Mouse (Mus musculus) liver, embryonic 14.5 days (tissue): Measurements from ENCODE around the gene Ccdc84. TPM values are rescaled to one million over a fixed set of nuclear protein-coding genes. Genes with fewer than 3 reads are reported as not detected.
A peak's percentile ranks its signal among the peaks of the same experiment; 100 is the strongest.

ENCODE experiments used
- ATAC-seq: fragments of 200-750 bp; cut with Nextera tagmentation; 2 replicates; pipeline ENCODE4 v1.8.0; 2017; ENCODE audit warnings: moderate number of reproducible peaks, mild to moderate bottlenecking, moderate library complexity; ENCODE audit not compliant: insufficient read depth
- DNase-seq, 3 experiments: peaks; one replicate each; pipeline ENCODE4 v3.0.0-alpha.2; 2012 to 2013; ENCODE audit warnings: low read depth in 3 of 3, low spot score in 3 of 3
- H3K27ac ChIP-seq: fragments of 300-500 bp; sonication (generic); 2 replicates; pipeline ENCODE4 v1.5.1; 2014; ENCODE audit warnings: moderate library complexity, mild to moderate bottlenecking, control low read depth, inconsistent platforms
- H3K27me3 ChIP-seq: fragments of 300-500 bp; sonication (generic); 2 replicates; pipeline ENCODE4 v1.6.1; 2014; ENCODE audit warnings: mild to moderate bottlenecking, low read length, moderate library complexity; ENCODE audit not compliant: control insufficient read depth, insufficient read depth
- H3K36me3 ChIP-seq: fragments of 300-500 bp; sonication (generic); replicated peaks from 2 replicates; pipeline ENCODE4 v1.6.1; 2014; ENCODE audit warnings: low read depth; ENCODE audit not compliant: control insufficient read depth, insufficient read depth
- H3K4me1 ChIP-seq, 2 experiments: fragments of 200-500 bp in 1 of 2; fragments of 300-500 bp in 1 of 2; sonication (generic) in 1 of 2; replicated peaks; 2 replicates each; pipeline ENCODE4 v1.6.1; 2012 to 2014; ENCODE audit warnings: antibody characterized with exemption in 1 of 2, inconsistent platforms in 1 of 2, low read length in 1 of 2; ENCODE audit not compliant: control insufficient read depth in 2 of 2, insufficient read depth in 2 of 2
- H3K4me2 ChIP-seq: fragments of 300-500 bp; sonication (generic); 2 replicates; pipeline ENCODE4 v1.6.1; 2014; ENCODE audit warnings: low read depth, mild to moderate bottlenecking, control low read depth, moderate library complexity
- H3K4me3 ChIP-seq, 2 experiments: fragments of 200-500 bp in 1 of 2; fragments of 300-500 bp in 1 of 2; sonication (generic) in 1 of 2; 2 replicates each; pipeline ENCODE4 v1.5.1; 2012 to 2014; ENCODE audit warnings: low read depth in 2 of 2, low read length in 2 of 2, mild to moderate bottlenecking in 2 of 2, control low read depth in 1 of 2, inconsistent platforms in 1 of 2, moderate library complexity in 1 of 2; ENCODE audit not compliant: insufficient read depth in 1 of 2
- H3K9ac ChIP-seq: fragments of 300-500 bp; sonication (generic); replicated peaks from 2 replicates; pipeline ENCODE4 v1.6.1; 2014; ENCODE audit warnings: mild to moderate bottlenecking, control low read depth, moderate library complexity
- H3K9me3 ChIP-seq: fragments of 300-500 bp; sonication (generic); 2 replicates; pipeline ENCODE4 v1.6.1; 2016; ENCODE audit warnings: low read length, mixed read lengths; ENCODE audit not compliant: control insufficient read depth
- CTCF ChIP-seq: IDR thresholded peaks from 2 replicates; pipeline ENCODE4 v1.5.1; 2016; ENCODE audit warnings: antibody characterized with exemption, low read depth, control low read depth
- EP300 ChIP-seq: IDR thresholded peaks from 2 replicates; pipeline ENCODE4 v1.6.1; 2016; ENCODE audit warnings: antibody characterized with exemption, low read depth
- WGBS: fragments of 180-500 bp; shearing (Covaris S2); extraction: QIAGEN DNeasy Blood & Tissue Kit; methylation state at CpG from one replicate; pipeline ENCODE4 v1.1.7; 2014; ENCODE audit not compliant: insufficient replicate concordance; 5-methylcytosine and 5-hydroxymethylcytosine counted together
- microRNA-seq: library from miRNA; unstranded; fragments of <30 nt; microRNA quantifications from one replicate; pipeline ENCODE4, GENCODE M21; 2016
- polyA plus RNA-seq, 2 experiments: library from polyadenylated mRNA; depleted of rRNA in 1 of 2; stranded (reverse) in 1 of 2; unstranded in 1 of 2; fragments of >200 nt; fragmentation: Nextera tagmentation in 1 of 2; extraction: Ambion mirVana in 1 of 2; gene quantifications; 2 replicates each; pipeline versions ENCODE4 v1.2.1 to v1.2.3; 2012 to 2014

Gene Ccdc84
- polyA plus RNA-seq, 2 experiments = 10.0 to 16.3 TPM

- Histone ChIP-seq H3K4me2 (peak within 1 kb of the TSS; percentile 86), H3K4me1 (peaks cover 6 to 7% of the 10 kb centered on the region in 2 experiments; a peak in 3 of 4 replicates), H3K27ac (peak within 1 kb of the TSS; percentile 77), H3K36me3 (peaks cover 26% of the 10 kb centered on the region), H3K4me3 (peak within 1 kb of the TSS; percentile 91 to 93), H3K27me3 (no peaks in the 10 kb centered on the region), H3K9me3 (no peaks in the 10 kb centered on the region), H3K9ac (peak within 1 kb of the TSS; percentile 82)
- ATAC-seq (peak; percentile 88), DNase-seq (peak; percentile 94 to 96 (median 95))
- peak; percentile 31; the same call in 1 of the 2 replicates for TF ChIP-seq CTCF
- 0 out of 2 replicates have a peak, but pooled peaks have one; percentile 15 for TF ChIP-seq EP300
- under 1% methylated on average over 44 of the region's 44 CpGs for WGBS
Observed at GRCm38 (mm10) chr9:44361190-44361917, 57.0 kb downstream of the Ccdc84 start, which contains the start of gene Vps11. Vps11 (minus strand) TSS chr9:44361670.

Small RNA genes lying within 50 kb of the gene (microRNA-seq; reads per million reads assigned to microRNA genes)
- not detected for gene Mir7085

Other genes with a start within 250 kb of the Ccdc84 start
- gene Cbl, start 184.5 kb downstream of the Ccdc84 start, polyA plus RNA-seq (2012; rRNA removed) = 3.4 and 3.9 TPM in 2 replicates
- gene Cbl, start 184.5 kb downstream of the Ccdc84 start, polyA plus RNA-seq (2014; fragmentation: Nextera tagmentation; extraction: Ambion mirVana) = 3.7 and 5.1 TPM in 2 replicates
- not detected in 2 replicates for gene Ccdc153, start 177.9 kb downstream of the Ccdc84 start, polyA plus RNA-seq (2012; rRNA removed)
- not detected in 2 replicates for gene Ccdc153, start 177.9 kb downstream of the Ccdc84 start, polyA plus RNA-seq (2014; fragmentation: Nextera tagmentation; extraction: Ambion mirVana)
- gene Pdzd3, start 167.1 kb downstream of the Ccdc84 start, polyA plus RNA-seq (2012; rRNA removed) = 0.02 and 0.05 TPM in 2 replicates
- gene Pdzd3, start 167.1 kb downstream of the Ccdc84 start, polyA plus RNA-seq (2014; fragmentation: Nextera tagmentation; extraction: Ambion mirVana) = 0.08 TPM in 1 of 2 replicates, not detected in the other
- 1.5 TPM in 2 replicates for gene Nlrx1, start 150.0 kb downstream of the Ccdc84 start, polyA plus RNA-seq (2012; rRNA removed)
- gene Nlrx1, start 150.0 kb downstream of the Ccdc84 start, polyA plus RNA-seq (2014; fragmentation: Nextera tagmentation; extraction: Ambion mirVana) = 2.7 and 3.4 TPM in 2 replicates
- gene Abcg4, start 130.0 kb downstream of the Ccdc84 start, polyA plus RNA-seq (2012; rRNA removed) = 35.6 and 41.6 TPM in 2 replicates
- 10.6 and 11.1 TPM in 2 replicates for gene Abcg4, start 130.0 kb downstream of the Ccdc84 start, polyA plus RNA-seq (2014; fragmentation: Nextera tagmentation; extraction: Ambion mirVana)
- gene Hinfp, start 112.9 kb downstream of the Ccdc84 start, polyA plus RNA-seq (2012; rRNA removed) = 11.8 and 13.8 TPM in 2 replicates
- gene Hinfp, start 112.9 kb downstream of the Ccdc84 start, polyA plus RNA-seq (2014; fragmentation: Nextera tagmentation; extraction: Ambion mirVana) = 8.0 and 8.3 TPM in 2 replicates
- gene C2cd2l, start 98.3 kb downstream of the Ccdc84 start, polyA plus RNA-seq (2012; rRNA removed) = 13.0 and 17.3 TPM in 2 replicates
- gene C2cd2l, start 98.3 kb downstream of the Ccdc84 start, polyA plus RNA-seq (2014; fragmentation: Nextera tagmentation; extraction: Ambion mirVana) = 7.4 and 8.9 TPM in 2 replicates
- 16.4 and 19.5 TPM in 2 replicates for gene Dpagt1, start 92.5 kb downstream of the Ccdc84 start, polyA plus RNA-seq (2012; rRNA removed)
- gene Dpagt1, start 92.5 kb downstream of the Ccdc84 start, polyA plus RNA-seq (2014; fragmentation: Nextera tagmentation; extraction: Ambion mirVana) = 18.8 and 20.2 TPM in 2 replicates
- gene H2afx, start 83.9 kb downstream of the Ccdc84 start, polyA plus RNA-seq (2012; rRNA removed) = 177 and 217 TPM in 2 replicates
- 168 and 190 TPM in 2 replicates for gene H2afx, start 83.9 kb downstream of the Ccdc84 start, polyA plus RNA-seq (2014; fragmentation: Nextera tagmentation; extraction: Ambion mirVana)
- gene Hmbs, start 74.3 kb downstream of the Ccdc84 start, polyA plus RNA-seq (2012; rRNA removed) = 837 and 876 TPM in 2 replicates
- gene Hmbs, start 74.3 kb downstream of the Ccdc84 start, polyA plus RNA-seq (2014; fragmentation: Nextera tagmentation; extraction: Ambion mirVana) = 1,376 and 1,452 TPM in 2 replicates
- 9.4 and 9.7 TPM in 2 replicates for gene Vps11, start 56.9 kb downstream of the Ccdc84 start, polyA plus RNA-seq (2012; rRNA removed)
- 11.5 and 12.0 TPM in 2 replicates for gene Vps11, start 56.9 kb downstream of the Ccdc84 start, polyA plus RNA-seq (2014; fragmentation: Nextera tagmentation; extraction: Ambion mirVana)
- 12.5 and 16.5 TPM in 2 replicates for gene Hyou1, start 39.1 kb downstream of the Ccdc84 start, polyA plus RNA-seq (2012; rRNA removed)
- 12.5 and 12.8 TPM in 2 replicates for gene Hyou1, start 39.1 kb downstream of the Ccdc84 start, polyA plus RNA-seq (2014; fragmentation: Nextera tagmentation; extraction: Ambion mirVana)
- 15.9 and 16.7 TPM in 2 replicates for gene Slc37a4, start 21.7 kb downstream of the Ccdc84 start, polyA plus RNA-seq (2012; rRNA removed)
- 26.6 and 29.7 TPM in 2 replicates for gene Slc37a4, start 21.7 kb downstream of the Ccdc84 start, polyA plus RNA-seq (2014; fragmentation: Nextera tagmentation; extraction: Ambion mirVana)
- gene Rps25, start 11.4 kb downstream of the Ccdc84 start, polyA plus RNA-seq (2012; rRNA removed) = 350 and 717 TPM in 2 replicates
- 1,544 and 1,614 TPM in 2 replicates for gene Rps25, start 11.4 kb downstream of the Ccdc84 start, polyA plus RNA-seq (2014; fragmentation: Nextera tagmentation; extraction: Ambion mirVana)
- gene Trappc4, start 11.0 kb downstream of the Ccdc84 start, polyA plus RNA-seq (2012; rRNA removed) = 24.2 and 26.6 TPM in 2 replicates
- 44.4 and 52.9 TPM in 2 replicates for gene Trappc4, start 11.0 kb downstream of the Ccdc84 start, polyA plus RNA-seq (2014; fragmentation: Nextera tagmentation; extraction: Ambion mirVana)
- not detected in 2 replicates for gene Foxr1, start 22.6 kb upstream of the Ccdc84 start, polyA plus RNA-seq (2012; rRNA removed)
- gene Foxr1, start 22.6 kb upstream of the Ccdc84 start, polyA plus RNA-seq (2014; fragmentation: Nextera tagmentation; extraction: Ambion mirVana) = not detected in 2 replicates
- 0.04 TPM in 1 of 2 replicates, not detected in the other for gene Upk2, start 36.4 kb upstream of the Ccdc84 start, polyA plus RNA-seq (2012; rRNA removed)
- gene Upk2, start 36.4 kb upstream of the Ccdc84 start, polyA plus RNA-seq (2014; fragmentation: Nextera tagmentation; extraction: Ambion mirVana) = not detected in 2 replicates
- gene Bcl9l, start 64.3 kb upstream of the Ccdc84 start, polyA plus RNA-seq (2012; rRNA removed) = 1.6 and 1.9 TPM in 2 replicates
- gene Bcl9l, start 64.3 kb upstream of the Ccdc84 start, polyA plus RNA-seq (2014; fragmentation: Nextera tagmentation; extraction: Ambion mirVana) = 1.0 and 1.5 TPM in 2 replicates
- 0.03 TPM in 2 replicates for gene Cxcr5, start 143.3 kb upstream of the Ccdc84 start, polyA plus RNA-seq (2012; rRNA removed)
- not detected in 2 replicates for gene Cxcr5, start 143.3 kb upstream of the Ccdc84 start, polyA plus RNA-seq (2014; fragmentation: Nextera tagmentation; extraction: Ambion mirVana)
- gene Ddx6, start 186.3 kb upstream of the Ccdc84 start, polyA plus RNA-seq (2012; rRNA removed) = 6.4 and 9.4 TPM in 2 replicates
- gene Ddx6, start 186.3 kb upstream of the Ccdc84 start, polyA plus RNA-seq (2014; fragmentation: Nextera tagmentation; extraction: Ambion mirVana) = 4.4 and 4.9 TPM in 2 replicates